Mouse (Mus musculus) adrenal gland, adult 8-10 months (tissue): ENCODE results near the gene Ccl27a. TPM values are rescaled to one million over a fixed set of nuclear protein-coding genes. Genes with fewer than 3 reads are reported as not detected.
"Not testable (repeated sequence)": the region's sequence is repeated elsewhere in the genome, so short reads cannot be mapped to it uniquely, and the experiment has no call there.

Experiments
- DNase-seq: peaks from one replicate; pipeline ENCODE4 v3.0.0; 2022
- total RNA-seq, 4 experiments: library from RNA; stranded (reverse); gene quantifications; 2 replicates each; pipeline ENCODE4 v1.2.4; 2022

Ccl27a gene
- 10 to 100 TPM; 37.6 to 56.9 (median 50.7) TPM for total RNA-seq

GRCm38 (mm10) chr4:41774002-41774401 is at the start of gene Ccl27a:
Ccl27a (minus strand) TSS chr4:41774247.
- peak; percentile 87 for DNase-seq

- DNase-seq, result not testable (repeated sequence)
Measured at GRCm38 (mm10) chr4:41783197-41783596, 9.2 kb upstream of the Ccl27a start.

- DNase-seq, result not testable (repeated sequence)
Measured at GRCm38 (mm10) chr4:41782711-41783110, 8.7 kb upstream of the Ccl27a start.

- not testable (repeated sequence) for DNase-seq
Measured at GRCm38 (mm10) chr4:41781748-41782485, 7.9 kb upstream of the Ccl27a start.

GRCm38 (mm10) chr4:41781271-41781670 is 7.2 kb upstream of the Ccl27a start:
- not testable (repeated sequence) for DNase-seq

- DNase-seq, result not testable (repeated sequence)
Measured at GRCm38 (mm10) chr4:41775840-41776239, 1.8 kb upstream of the Ccl27a start.

- DNase-seq, result not testable (repeated sequence)
Measured at GRCm38 (mm10) chr4:41774506-41774905, 459 bp upstream of the Ccl27a start.

GRCm38 (mm10) chr4:41773502-41773901 is 545 bp downstream of the Ccl27a start:
- DNase-seq, result peak; percentile 81

GRCm38 (mm10) chr4:41772946-41773345 is 1.1 kb downstream of the Ccl27a start:
- not testable (repeated sequence) for DNase-seq

GRCm38 (mm10) chr4:41767301-41767700 is 6.7 kb downstream of the Ccl27a start:
- DNase-seq, result not testable (repeated sequence)

GRCm38 (mm10) chr4:41763176-41763575 is 10.9 kb downstream of the Ccl27a start:
- not testable (repeated sequence) for DNase-seq

- not testable (repeated sequence) for DNase-seq
Measured at GRCm38 (mm10) chr4:41762688-41763114, 11.3 kb downstream of the Ccl27a start.

GRCm38 (mm10) chr4:41762099-41762687 is 11.9 kb downstream of the Ccl27a start:
- DNase-seq, result no peak

GRCm38 (mm10) chr4:41761680-41762079 is 12.4 kb downstream of the Ccl27a start:
- DNase-seq, result no peak

GRCm38 (mm10) chr4:41760911-41761310 is 13.1 kb downstream of the Ccl27a start:
- DNase-seq, result no peak

GRCm38 (mm10) chr4:41760288-41760721 is 13.7 kb downstream of the Ccl27a start:
- peak; percentile 94 for DNase-seq

GRCm38 (mm10) chr4:41759656-41760287 is 14.3 kb downstream of the Ccl27a start:
- no peak for DNase-seq

- no peak for DNase-seq
Measured at GRCm38 (mm10) chr4:41759206-41759605, 14.8 kb downstream of the Ccl27a start.

GRCm38 (mm10) chr4:41758701-41759100 is 15.3 kb downstream of the Ccl27a start:
- no peak for DNase-seq

- DNase-seq, result no peak
Measured at GRCm38 (mm10) chr4:41758021-41758420, 16.0 kb downstream of the Ccl27a start.

- DNase-seq, result no peak
Measured at GRCm38 (mm10) chr4:41757321-41757720, 16.7 kb downstream of the Ccl27a start.

- DNase-seq, result no peak
Measured at GRCm38 (mm10) chr4:41756440-41756839, 17.6 kb downstream of the Ccl27a start.
